Mouse (Mus musculus) gastrocnemius, adult 18-20 months (tissue): ENCODE results near the gene Zfp534. TPM values are rescaled to one million over a fixed set of nuclear protein-coding genes. Genes with fewer than 3 reads are reported as not detected.
"Not testable (repeated sequence)": the region's sequence is repeated elsewhere in the genome, so short reads cannot be mapped to it uniquely, and the experiment has no call there.

Experiments
- DNase-seq: peaks from one replicate; pipeline ENCODE4 v3.0.0; 2021; ENCODE audit warnings: low spot score
- long read RNA-seq, 2 experiments: library from polyadenylated mRNA; stranded (forward); transcript quantifications; one replicate each; pipeline ENCODE4 v2.0.0; 2021
- total RNA-seq, 2 experiments: library from RNA; stranded (reverse); gene quantifications; 2 replicates each; pipeline ENCODE4 v1.2.3; 2021

Zfp534 gene
- total RNA-seq, result under 1 TPM in 1 of 2 experiments, not detected in 1; 0.07 TPM
- long read RNA-seq, experiment 1, result 0 reads
- long read RNA-seq, experiment 2, result 0 reads

- DNase-seq, result not testable (repeated sequence)
These were observed at the start of gene Zfp534 for GRCm38 (mm10) chr4:147702453-147702852. Zfp534 (minus strand) TSS chr4:147702553.

GRCm38 (mm10) chr4:147746255-147746654, 43.9 kb upstream of the Zfp534 start:
- not testable (repeated sequence) for DNase-seq

- DNase-seq, result not testable (repeated sequence)
These were observed 36.5 kb upstream of the Zfp534 start for GRCm38 (mm10) chr4:147738636-147739369.

- not testable (repeated sequence) for DNase-seq
These were observed 47.1 kb downstream of the Zfp534 start for GRCm38 (mm10) chr4:147655245-147655644.

- DNase-seq, result not testable (repeated sequence)
These were observed 54.9 kb downstream of the Zfp534 start for GRCm38 (mm10) chr4:147647407-147647806.

GRCm38 (mm10) chr4:147642413-147642812, 59.9 kb downstream of the Zfp534 start, which contains the start of gene Zfp979:
Zfp979 (minus strand) TSS chr4:147642513.
- not testable (repeated sequence) for DNase-seq

- DNase-seq, result not testable (repeated sequence)
These were observed 60.4 kb downstream of the Zfp534 start for GRCm38 (mm10) chr4:147641932-147642331.

- DNase-seq, result not testable (repeated sequence)
These were observed 68.5 kb downstream of the Zfp534 start for GRCm38 (mm10) chr4:147633818-147634262.

Other genes with a start within 250 kb of the Zfp534 start
- 1 to 10 TPM; 1.8 to 2.8 TPM for gene Zfp982, start 210.1 kb downstream of the Zfp534 start, total RNA-seq
- not detected for gene Gm16503, start 162.3 kb downstream of the Zfp534 start, total RNA-seq
- gene Zfp985, start 149.3 kb downstream of the Zfp534 start, total RNA-seq, result under 1 TPM in 1 of 2 experiments, not detected in 1; 0.07 TPM
- under 1 TPM; 0.57 to 0.64 TPM for gene Zfp979, start 60.0 kb downstream of the Zfp534 start, total RNA-seq
- gene Zfp984, start 107.2 kb upstream of the Zfp534 start, total RNA-seq, result 1 to 10 TPM; 1.2 to 1.3 TPM
- 1 to 10 TPM; 7.8 to 9.0 TPM for gene Zfp933, start 145.8 kb upstream of the Zfp534 start, total RNA-seq
- 1 to 10 TPM; 4.5 to 6.1 TPM for gene Miip, start 166.3 kb upstream of the Zfp534 start, total RNA-seq
- 1 to 10 TPM; 5.5 to 7.0 TPM for gene Fv1, start 166.4 kb upstream of the Zfp534 start, total RNA-seq
- gene Mfn2, start 202.2 kb upstream of the Zfp534 start, total RNA-seq, result 100 to 1,000 TPM; 403 to 443 TPM
- gene Plod1, start 234.2 kb upstream of the Zfp534 start, total RNA-seq, result 10 to 100 TPM; 16.0 to 17.2 TPM
- gene 2510039O18Rik, start 238.3 kb upstream of the Zfp534 start, total RNA-seq, result 10 to 100 TPM; 19.2 to 19.8 TPM